Mouse (Mus musculus): ENCODE measurements at regions not wholly inside any gene's neighbourhood (a gene's known extent, or its start where the extent isn't known, plus 50 kb on each side); places are given as distances from the start of the nearest gene placed in this dataset.

DNA sequence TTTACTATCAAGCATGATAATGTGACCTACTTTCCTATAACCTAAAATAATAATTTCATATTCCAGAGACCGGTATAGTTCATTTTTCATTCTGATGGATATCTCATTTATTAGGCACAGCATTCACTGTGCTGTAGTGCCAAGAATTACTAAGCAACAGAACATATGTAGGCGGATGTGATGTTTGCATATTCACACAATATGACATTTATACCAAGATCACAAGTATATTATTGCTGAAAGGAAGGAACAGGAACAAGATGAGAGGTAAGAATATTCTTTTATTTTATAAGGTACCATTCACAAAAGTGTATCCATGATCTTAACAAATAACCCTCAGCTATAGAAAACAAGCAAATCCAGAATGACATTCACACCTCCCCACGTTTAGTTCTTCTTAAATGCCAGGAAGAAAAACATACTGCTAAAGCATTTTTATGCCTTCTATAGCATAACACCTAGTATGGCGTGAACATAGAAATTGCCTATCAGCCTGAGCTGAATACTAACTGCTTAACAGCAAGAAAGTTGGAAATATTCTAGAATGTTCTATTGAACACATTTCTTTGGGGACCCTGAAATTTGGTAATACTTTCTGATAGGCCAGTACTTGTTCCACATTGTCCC, 1062.8 kb upstream of the Acvr2a start:
- DNase-seq (ENCODE audit: low spot score), result no peak

- no peak for DNase-seq (ENCODE audit: low spot score)
Measured at GRCm38 (mm10) chr2:47755716-47756115, 1058.2 kb upstream of the Acvr2a start.

DNA sequence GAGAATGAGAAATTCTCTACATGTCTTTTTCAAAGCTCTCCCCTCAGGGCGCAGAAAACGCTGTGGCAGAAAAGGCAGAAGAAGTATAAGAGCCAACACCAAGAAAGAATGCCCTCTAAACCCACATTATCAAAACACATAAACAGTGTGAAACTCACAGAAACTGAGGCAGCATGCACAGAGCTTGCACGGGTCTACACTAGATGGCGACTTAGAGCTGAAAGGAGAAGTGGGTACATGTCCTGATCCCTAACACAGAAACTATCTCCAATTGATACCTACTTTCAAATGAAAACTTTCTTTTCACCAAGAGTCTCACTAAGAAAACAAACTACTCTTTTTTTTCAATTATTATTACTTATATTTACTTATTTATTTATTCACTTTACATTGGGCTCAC, 1057.7 kb upstream of the Acvr2a start:
- DNase-seq (ENCODE audit: low spot score), result no peak

DNA sequence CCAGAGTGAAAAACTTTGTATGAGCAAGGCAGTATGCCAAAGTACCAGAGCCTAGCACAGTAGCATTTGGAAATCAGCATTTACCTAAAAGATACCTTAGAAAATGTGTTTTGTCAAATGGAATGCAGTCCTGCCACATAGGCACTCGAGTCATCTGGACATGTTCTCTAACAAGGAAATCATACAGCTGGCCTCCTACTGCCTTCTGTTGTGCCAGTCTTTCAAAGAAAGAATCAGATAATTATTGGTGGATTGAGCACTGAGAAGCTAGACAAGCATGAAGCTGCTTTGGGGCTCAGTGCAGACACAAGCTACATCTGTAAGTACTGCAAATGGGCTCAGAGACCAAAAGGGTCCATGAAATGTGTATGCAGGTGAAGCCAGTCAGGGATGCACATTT, 1038.1 kb upstream of the Acvr2a start:
- no peak for DNase-seq (ENCODE audit: low spot score)

- no peak for DNase-seq (ENCODE audit: low spot score)
Measured at GRCm38 (mm10) chr2:47776965-47777364, 1036.9 kb upstream of the Acvr2a start.

- DNase-seq (ENCODE audit: low spot score), result no peak
Measured at GRCm38 (mm10) chr2:47785848-47786247, 1028.1 kb upstream of the Acvr2a start.

DNA sequence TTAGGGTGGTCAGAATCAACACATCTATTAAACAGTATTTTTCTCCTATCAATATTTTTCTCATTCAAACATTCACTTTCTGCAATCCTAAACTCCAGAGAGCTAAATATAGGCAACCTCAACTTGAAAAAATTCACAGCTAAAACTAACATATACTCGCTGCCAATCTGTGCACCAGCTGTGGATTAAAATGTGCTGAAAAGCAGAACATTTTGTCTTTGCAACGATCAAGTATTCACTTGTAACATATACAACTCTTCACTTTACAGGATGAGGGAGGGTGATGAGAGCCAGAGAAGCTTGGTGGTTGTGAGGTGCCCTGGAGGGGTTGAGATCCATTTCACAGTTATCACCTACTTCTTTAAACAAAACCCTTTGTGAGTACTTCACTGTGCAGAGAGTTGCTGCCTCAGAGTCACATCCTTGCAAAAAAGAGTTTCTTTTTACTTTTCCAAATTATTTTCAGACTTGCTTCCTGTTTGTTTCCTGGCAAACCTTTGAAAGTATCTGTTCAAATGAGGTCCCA, 991.1 kb upstream of the Acvr2a start:
- no peak for DNase-seq (ENCODE audit: low spot score)

GRCm38 (mm10) chr2:47832493-47832892, 981.4 kb upstream of the Acvr2a start:
- no peak for DNase-seq (ENCODE audit: low spot score)

GRCm38 (mm10) chr2:47833517-47833916, 980.4 kb upstream of the Acvr2a start:
- DNase-seq (ENCODE audit: low spot score), result no peak

GRCm38 (mm10) chr2:47834055-47834799, 979.7 kb upstream of the Acvr2a start:
- DNase-seq (ENCODE audit: low spot score), result no peak

DNA sequence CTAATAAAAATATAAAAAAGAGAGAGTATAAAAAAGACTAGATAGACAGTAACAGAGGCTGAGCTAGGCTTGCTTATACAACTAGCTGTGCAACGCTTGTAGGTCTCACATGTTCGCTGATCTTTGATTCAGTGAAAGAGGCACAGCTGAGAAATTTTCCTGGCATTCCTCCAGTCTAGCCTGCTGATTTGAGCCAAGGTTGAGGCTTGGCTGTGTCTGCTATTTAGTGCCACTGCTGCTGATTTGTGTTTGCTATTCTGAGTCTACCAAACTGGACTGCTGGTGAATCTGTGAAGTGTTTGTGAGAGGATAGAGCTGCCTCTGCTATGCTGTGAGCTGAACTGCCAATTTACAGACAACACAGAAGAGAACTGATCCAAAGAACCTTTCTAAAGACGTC, 956.7 kb upstream of the Acvr2a start:
- no peak for DNase-seq (ENCODE audit: low spot score)

GRCm38 (mm10) chr2:47862446-47862845, 951.5 kb upstream of the Acvr2a start:
- DNase-seq (ENCODE audit: low spot score), result no peak

DNA sequence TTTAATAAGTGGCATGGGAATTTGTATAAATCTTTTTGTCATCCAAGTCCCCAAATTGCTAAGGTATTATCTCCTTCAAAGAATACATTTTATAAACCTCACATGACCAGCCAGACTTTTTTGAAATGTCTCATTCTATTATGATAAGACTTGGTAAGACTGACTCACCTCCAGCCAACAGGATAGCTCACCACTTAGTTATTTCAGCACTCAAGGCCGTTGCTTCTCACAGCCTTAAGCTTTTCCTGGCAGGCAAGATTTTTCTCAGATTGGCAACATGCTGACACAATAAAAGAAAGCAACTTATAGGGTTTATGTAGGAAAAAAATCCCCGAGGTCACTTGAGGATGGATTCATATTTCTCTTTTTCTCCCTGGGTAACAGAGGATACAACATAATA, 935.9 kb upstream of the Acvr2a start:
- no peak for DNase-seq (ENCODE audit: low spot score)

DNA sequence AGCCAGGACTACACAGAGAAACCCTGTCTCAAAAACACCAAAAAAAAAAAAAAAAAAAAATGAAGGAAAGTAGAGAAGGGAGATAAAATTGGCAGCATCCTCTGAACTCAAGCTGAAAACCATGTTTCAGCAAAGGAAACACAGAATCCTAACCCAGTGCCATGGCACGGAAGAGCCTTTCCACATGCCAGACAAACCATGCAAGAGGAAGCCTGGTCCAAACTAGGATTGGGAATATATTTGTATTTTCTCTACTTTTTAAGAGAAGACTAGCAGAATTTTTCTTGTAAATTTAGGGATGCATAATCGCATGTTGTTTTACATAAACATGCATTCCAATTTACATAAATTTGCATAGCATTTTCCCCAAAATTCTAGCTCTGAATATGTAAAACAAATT, 934.8 kb upstream of the Acvr2a start:
- no peak for DNase-seq (ENCODE audit: low spot score)

DNA sequence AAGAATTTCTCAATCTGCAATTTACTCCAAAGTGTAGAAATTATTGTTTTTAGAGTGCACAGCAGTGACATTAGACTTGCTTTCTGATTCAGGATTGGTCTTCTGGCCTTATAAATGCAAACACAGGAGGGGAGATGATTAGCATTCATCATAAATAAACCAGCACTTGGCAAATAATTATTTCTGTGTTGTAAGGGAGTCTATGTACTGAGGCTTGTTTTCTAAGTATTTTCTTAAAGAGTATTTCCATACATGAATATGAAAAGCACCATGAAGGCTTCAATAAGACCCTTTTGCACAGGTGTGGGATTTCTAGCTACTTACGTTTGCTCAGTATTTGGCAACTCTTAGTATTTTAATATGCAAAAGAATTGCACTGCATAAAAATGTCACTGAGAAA, 934.1 kb upstream of the Acvr2a start:
- DNase-seq (ENCODE audit: low spot score), result no peak

GRCm38 (mm10) chr2:47888166-47888565, 925.7 kb upstream of the Acvr2a start:
- no peak for DNase-seq (ENCODE audit: low spot score)

DNA sequence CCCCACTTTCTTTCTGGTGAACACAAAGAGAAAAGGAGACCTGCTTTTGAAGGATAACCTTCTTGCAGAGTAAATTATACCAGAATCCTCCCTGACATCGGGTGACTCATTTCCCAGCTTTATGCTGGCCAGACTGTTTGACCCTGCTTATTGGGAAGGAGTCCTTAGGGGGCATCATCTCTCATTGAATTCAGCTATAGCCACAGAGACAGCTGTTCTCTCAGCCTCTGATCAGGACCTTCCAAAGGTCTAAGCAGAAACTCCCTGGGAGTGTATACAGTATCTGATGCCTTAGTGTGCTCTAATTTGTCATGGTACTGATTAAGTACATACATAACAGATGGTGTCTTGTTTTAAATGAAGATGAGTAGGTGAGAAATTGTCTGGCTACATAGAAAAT, 922.5 kb upstream of the Acvr2a start:
- DNase-seq (ENCODE audit: low spot score), result no peak

- no peak for DNase-seq (ENCODE audit: low spot score)
Measured at GRCm38 (mm10) chr2:47892879-47893278, 921.0 kb upstream of the Acvr2a start.

DNA sequence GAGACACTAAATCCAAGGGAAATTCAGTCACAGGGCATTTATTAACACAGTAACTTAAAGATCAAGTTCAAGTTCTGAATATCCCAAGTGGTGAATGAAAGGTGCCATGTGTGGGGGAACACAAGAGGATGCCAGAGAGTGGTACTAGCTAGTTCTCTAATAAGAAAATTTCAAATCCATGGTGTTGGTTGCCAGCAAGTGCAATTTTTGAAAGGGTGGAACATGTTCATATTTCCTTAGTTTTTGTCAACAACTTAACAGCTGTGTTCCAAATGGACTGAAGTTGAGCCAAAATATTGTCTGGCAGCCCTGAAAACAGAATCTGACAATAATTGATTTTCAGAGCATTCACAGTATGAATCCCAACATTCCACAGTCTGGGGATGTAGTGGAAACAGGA, 919.1 kb upstream of the Acvr2a start:
- DNase-seq (ENCODE audit: low spot score), result no peak

GRCm38 (mm10) chr2:47914270-47914669, 899.6 kb upstream of the Acvr2a start:
- DNase-seq (ENCODE audit: low spot score), result no peak

GRCm38 (mm10) chr2:47914986-47915485, 898.9 kb upstream of the Acvr2a start:
- DNase-seq (ENCODE audit: low spot score), result no peak

GRCm38 (mm10) chr2:47922965-47923364, 890.9 kb upstream of the Acvr2a start:
- DNase-seq (ENCODE audit: low spot score), result no peak

GRCm38 (mm10) chr2:47926620-47927019, 887.3 kb upstream of the Acvr2a start:
- DNase-seq (ENCODE audit: low spot score), result no peak

- DNase-seq (ENCODE audit: low spot score), result no peak
Measured at GRCm38 (mm10) chr2:47945061-47945460, 868.8 kb upstream of the Acvr2a start.
